Mouse (Mus musculus) gastrocnemius, adult 2 months (tissue): ENCODE measurements around the gene Polr2h. TPM values are rescaled to one million over a fixed set of nuclear protein-coding genes. Genes with fewer than 3 reads are reported as not detected.

Experiments used
- DNase-seq: peaks from one replicate; pipeline ENCODE4 v3.0.0; 2022
- H3K27ac ChIP-seq: fragments of 200-600 bp; 2 replicates; pipeline ENCODE4 v1.8.1; 2022; ENCODE audit warnings: mild to moderate bottlenecking
- H3K4me3 ChIP-seq: fragments of 200-600 bp; 2 replicates; pipeline ENCODE4 v1.8.1; 2022; ENCODE audit warnings: mild to moderate bottlenecking, moderate library complexity
- CTCF ChIP-seq: fragments of 200-600 bp; IDR thresholded peaks from 2 replicates; pipeline ENCODE4 v1.8.1; 2022; ENCODE audit warnings: antibody characterized with exemption, mild to moderate bottlenecking, moderate library complexity
- intact Hi-C: fragments of 180-260 bp; cut with DNase I; formaldehyde crosslinking; loops from one replicate; pipeline ENCODE4 v1.15.1; 2025
- total RNA-seq, 2 experiments: library from RNA; stranded (reverse); gene quantifications; 2 replicates each; pipeline ENCODE4 v1.2.3; 2021

The Polr2h gene
- total RNA-seq, 2 experiments from 2014 or later, result 7.6 to 9.2 TPM

DNA sequence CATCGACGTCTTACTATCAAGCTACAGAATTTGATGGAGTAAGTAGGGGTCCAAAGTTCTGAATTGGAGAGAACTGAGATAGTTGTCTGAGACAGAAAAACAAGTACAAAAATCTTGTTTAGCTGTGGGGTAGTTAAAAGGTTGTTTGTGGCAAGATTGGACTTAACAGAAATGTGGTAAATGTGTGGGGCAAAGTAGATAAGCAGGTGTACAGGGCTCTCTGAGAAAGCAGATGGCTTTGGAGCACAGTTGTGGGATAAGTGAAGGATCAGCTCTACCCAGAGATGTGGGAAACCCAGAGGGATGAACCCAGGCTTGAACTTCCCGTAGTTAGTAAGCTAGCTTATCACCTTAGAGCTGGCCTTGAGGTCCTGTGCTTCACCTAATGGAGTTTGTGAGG is 26.7 kb upstream of the Polr2h start:
- Histone ChIP-seq H3K4me3 (no peak overlapping the region), H3K27ac (no peak overlapping the region)
- intact Hi-C loops, result no loop called here
- DNase-seq, result no peak
- TF ChIP-seq CTCF, result no peak

DNA sequence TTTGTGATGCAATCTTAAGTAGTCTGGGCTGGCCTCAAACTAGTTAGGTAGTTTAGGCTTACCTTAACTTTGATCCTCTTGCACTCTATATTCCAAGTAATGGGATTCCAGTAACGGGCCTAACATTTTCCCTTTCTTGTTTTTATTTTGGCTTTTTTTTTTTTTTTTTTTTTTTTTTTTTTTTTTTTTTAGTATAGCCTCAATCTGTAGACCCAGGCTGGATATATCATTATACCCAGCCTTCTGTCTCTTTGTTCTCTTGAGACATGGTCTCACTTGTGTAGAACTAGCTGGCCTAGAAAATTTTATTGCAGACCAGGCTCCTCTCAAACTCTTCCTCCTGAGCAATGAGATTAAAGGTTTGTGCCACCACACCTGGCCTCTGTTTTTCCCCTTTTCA is 25.8 kb upstream of the Polr2h start:
- DNase-seq, result no peak
- no peak for TF ChIP-seq CTCF
- no peak overlapping the region for H3K4me3 ChIP-seq
- no peak overlapping the region for H3K27ac ChIP-seq
- intact Hi-C loops, result loop anchor here (2.0 kb wide), 1 partner anchor 13 kb away; no protein-coding TSS in a partner anchor

DNA sequence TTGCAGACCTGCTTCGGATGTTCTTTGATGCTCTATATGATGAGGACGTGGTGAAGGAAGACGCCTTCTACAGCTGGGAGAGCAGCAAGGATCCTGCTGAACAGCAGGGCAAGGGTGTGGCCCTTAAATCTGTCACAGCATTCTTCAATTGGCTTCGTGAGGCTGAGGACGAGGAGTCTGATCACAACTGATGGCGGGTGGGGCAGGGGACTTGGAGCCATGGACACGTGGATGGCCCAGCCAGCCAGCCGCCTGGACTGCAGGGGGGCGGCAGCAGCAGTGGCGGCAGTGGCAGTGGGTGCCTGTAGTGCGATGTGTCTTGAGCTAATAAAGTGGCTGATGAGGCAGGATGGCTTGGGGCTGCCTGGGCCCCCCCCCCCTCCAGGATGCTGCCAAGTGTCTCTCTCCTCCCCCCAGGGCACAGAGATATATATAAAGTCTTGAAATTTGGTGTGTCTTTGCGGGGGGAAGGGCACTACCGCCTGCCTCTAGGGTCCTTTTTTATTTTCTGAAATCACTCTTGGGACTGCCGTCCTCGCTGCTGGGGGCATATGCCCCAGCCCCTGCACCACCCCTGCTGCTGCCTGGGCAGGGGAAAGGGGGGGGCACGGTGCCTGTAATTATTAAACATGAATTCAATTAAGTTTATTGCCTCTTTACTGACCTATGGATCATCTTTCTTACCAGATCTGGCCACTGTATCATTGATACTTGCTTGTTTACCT is 25.1 kb upstream of the Polr2h start:
- no peak for TF ChIP-seq CTCF
- intact Hi-C loops, result loop anchor here (2.0 kb wide), 1 partner anchor 14 kb away; no protein-coding TSS in a partner anchor
- H3K4me3 ChIP-seq, result peak overlapping the region; percentile 75
- no peak for DNase-seq
- peak overlapping the region; percentile 95 for H3K27ac ChIP-seq

DNA sequence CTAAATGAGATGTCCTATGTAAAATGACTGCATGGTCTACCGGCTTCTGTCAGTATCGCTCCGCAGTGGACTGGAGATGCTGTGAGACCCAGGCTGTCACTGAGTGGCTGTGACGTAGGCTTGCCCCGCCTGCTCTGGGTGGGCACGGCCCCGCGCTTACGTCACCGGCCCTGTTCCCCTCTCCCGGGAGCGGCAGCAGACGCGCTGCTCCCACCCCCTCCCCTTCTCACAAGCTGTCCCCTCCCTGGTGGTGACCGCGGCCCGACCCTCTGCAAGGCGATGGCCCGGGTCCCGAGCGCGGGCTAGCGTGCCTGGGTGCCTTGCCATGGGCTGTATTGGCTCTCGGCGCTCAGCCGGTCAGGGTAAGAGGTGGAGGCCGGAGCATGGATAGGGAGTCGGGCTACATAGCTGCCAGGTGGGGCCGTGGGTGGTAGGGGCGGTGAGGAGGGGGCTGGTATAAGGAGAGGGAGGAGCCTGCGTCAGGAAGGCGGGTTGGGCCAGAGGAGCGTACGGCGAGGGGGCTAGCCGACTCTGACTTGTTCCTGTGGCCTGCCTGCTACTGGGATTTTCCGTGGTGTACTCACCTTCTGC is 24.3 kb upstream of the Polr2h start, which contains the start of gene Fam131a:
Fam131a (plus strand) TSS at position 131 of the 591 bp plus-strand sequence.
- intact Hi-C loops, result loop anchor here (2.0 kb wide), 1 partner anchor 14 kb away; no protein-coding TSS in a partner anchor
- H3K4me3 ChIP-seq, result peak within 1 kb of the TSS; percentile 75
- peak; percentile 94 for DNase-seq
- peak within 1 kb of the TSS; percentile 95 for H3K27ac ChIP-seq
- no peak for TF ChIP-seq CTCF

DNA sequence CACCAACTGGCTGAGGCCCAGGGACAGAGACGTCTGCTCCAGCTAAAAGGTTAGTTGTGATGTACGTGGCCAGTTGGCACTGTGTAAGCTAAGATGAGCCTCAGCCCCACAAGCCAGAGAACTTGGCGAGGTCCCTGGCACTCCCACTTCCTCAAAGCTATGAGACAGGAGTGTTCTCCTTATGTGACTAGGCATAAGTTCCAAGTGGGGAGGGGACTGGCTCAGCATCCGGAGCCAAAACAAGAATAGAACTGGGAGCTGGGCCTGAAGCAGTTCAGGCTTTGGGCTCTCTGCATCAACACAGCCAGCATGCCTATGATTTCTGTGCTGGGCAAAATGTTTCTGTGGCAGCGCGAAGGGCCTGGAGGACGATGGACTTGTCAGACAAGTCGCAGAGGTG is 22.7 kb upstream of the Polr2h start:
- intact Hi-C loops, result no loop called here
- DNase-seq, result peak; percentile 88
- Histone ChIP-seq H3K27ac (peak overlapping the region; percentile 95), H3K4me3 (peak overlapping the region; percentile 75)
- TF ChIP-seq CTCF, result no peak

DNA sequence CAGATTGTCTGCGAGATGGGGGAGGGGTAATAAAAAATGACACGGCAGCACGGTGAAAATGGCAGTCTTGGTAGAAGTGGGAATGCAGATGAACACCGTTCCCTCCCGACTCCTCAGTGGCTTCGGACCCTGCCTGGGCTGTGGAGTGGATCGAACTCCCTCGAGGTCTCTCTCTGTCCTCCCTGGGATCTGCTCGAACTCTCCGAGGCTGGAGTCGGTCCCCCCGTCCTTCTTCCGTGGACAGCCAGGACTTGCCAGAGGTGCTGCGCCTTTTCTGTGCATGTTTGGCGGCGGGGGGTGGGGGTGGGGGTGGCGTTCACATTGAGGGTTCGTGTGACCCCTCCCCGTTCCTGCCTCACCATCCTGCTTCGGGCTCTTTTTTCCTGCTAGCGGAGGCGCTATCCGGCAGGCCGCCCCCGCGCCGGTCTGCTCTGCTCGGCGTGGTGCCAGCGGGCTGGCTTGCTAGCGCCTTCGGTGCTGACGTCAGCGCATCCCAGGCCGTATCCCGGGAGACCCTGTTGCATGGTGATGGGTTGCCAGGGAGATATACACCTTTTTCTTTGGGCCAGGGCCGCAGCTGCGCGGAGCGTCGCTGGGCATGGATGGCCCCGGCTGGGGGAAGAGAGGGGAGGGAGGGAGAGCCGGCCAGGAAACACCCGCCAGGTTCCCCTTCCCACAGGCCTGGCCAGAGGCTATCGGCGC is 21.7 kb upstream of the Polr2h start:
- TF ChIP-seq CTCF, result no peak
- DNase-seq, result peak; percentile 90
- Histone ChIP-seq H3K27ac (peak overlapping the region; percentile 95), H3K4me3 (peak overlapping the region; percentile 75)
- intact Hi-C loops, result no loop called here

DNA sequence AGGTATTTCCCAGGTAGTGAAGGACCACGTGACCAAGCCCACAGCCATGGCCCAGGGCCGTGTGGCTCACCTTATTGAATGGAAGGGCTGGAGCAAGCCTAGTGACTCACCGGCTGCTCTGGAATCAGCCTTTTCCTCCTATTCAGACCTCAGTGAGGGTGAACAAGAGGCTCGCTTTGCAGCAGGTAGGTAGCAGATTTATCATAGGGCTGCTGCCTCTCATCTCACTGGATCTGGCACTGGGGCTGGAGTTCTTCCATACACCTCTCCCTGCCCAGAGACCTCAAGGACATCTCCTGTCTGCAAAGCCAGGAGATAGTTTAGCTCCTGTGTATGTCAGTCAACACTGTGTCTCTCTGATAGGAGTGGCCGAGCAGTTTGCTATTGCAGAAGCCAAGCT is 18.2 kb upstream of the Polr2h start:
- intact Hi-C loops, result no loop called here
- no peak for TF ChIP-seq CTCF
- DNase-seq, result no peak
- H3K27ac ChIP-seq, result no peak overlapping the region
- H3K4me3 ChIP-seq, result no peak overlapping the region

DNA sequence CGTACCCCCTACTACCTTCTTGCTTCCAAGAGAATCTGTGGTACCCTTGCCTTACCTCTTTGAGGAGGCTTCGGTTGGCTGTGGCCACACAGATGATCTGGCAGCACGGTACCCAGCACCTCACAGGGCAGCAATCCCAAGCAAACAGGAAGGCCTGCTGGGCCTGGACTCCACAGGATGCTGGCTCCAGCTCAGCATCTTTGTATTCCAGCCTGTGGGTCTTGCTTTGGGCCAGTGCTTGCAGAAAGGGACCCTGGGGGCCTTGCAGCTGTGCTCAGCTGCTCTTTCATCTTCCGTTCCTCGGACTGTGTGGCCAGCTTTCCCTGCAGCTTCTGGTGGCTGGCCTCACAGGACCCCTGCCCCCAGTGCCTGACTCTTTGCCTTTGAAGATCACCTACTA is 17.4 kb upstream of the Polr2h start:
- Histone ChIP-seq H3K4me3 (no peak overlapping the region), H3K27ac (no peak overlapping the region)
- TF ChIP-seq CTCF, result no peak
- intact Hi-C loops, result no loop called here
- DNase-seq, result no peak

DNA sequence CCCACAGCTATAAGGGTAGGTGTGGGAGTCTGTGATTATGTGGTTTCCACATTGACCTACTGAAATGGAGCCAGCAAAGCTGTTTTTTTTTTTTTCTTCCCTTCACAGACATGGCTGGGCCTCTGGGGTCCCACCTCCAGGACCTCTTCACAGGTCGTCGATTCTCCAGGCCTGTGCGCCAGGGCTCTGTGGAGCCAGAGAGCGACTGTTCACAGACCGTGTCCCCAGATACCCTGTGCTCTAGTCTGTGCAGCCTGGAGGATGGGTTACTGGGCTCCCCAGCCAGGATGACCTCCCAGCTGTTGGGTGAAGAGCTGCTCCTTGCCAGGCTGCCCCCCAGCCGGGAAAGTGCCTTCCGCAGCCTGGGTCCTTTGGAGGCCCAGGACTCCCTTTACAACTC is 16.1 kb upstream of the Polr2h start:
- DNase-seq, result no peak
- Histone ChIP-seq H3K27ac (no peak overlapping the region), H3K4me3 (no peak overlapping the region)
- no peak for TF ChIP-seq CTCF
- intact Hi-C loops, result no loop called here

DNA sequence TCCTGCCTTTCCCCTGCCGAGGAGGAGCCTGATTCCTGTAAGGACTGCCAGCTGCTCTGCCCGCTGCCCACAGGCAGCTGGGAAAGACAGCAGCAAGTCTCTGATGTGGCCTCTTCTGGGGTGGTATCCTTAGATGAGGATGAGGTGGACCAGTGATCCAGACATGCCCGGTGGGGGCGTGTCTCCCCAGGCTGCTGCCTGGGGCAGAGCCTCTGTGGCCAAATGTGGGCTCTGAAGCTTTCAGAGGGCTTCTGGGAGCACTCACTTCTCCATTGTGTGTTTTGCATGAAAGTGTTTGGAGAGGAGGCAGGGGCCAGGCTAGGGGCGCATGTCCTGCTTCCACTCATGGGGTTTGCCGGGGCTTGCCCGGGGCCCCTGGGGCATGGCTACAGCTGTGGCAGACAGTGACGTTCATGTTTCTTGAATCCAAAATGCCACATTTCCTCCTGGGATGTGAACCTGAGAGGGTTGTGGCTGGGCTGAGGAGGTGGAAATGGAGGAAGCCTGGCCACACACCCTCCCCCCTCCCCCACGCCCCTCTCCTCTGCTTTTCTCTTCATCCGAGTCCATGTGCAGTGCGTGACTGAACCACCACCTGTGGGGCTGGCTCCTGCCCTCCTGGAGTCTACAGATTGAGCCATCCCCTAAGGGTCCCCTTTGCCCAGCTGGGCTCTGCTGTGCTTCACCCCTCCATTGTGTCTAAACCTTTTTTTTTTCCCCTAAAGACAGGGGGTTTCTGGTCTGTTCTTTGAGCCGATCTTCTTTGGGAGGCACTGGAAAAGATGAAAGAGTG is 15.5 kb upstream of the Polr2h start:
- intact Hi-C loops, result no loop called here
- no peak for TF ChIP-seq CTCF
- DNase-seq, result no peak
- Histone ChIP-seq H3K4me3 (no peak overlapping the region), H3K27ac (no peak overlapping the region)

DNA sequence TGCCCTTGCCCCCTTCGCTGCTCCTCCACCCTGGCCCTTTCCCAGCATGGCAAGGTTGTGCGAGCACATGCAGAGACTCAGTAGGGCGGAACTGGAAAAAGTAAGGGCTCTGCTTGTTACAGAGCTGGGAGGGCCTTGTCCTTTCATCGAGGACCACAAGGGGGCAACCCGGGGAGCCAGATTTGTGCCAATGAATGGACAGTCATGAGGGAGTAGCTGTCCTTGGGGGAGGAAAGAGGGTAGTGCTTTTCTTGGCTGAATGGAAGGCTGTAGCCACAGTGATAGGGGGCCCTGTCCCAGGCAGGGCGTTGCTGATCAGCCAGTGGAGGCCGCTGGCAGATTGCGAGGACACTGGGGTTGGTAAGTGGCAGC is 15.0 kb upstream of the Polr2h start:
- Histone ChIP-seq H3K27ac (no peak overlapping the region), H3K4me3 (no peak overlapping the region)
- TF ChIP-seq CTCF, result peak; percentile 63
- peak; percentile 65 for DNase-seq
- intact Hi-C loops, result no loop called here

DNA sequence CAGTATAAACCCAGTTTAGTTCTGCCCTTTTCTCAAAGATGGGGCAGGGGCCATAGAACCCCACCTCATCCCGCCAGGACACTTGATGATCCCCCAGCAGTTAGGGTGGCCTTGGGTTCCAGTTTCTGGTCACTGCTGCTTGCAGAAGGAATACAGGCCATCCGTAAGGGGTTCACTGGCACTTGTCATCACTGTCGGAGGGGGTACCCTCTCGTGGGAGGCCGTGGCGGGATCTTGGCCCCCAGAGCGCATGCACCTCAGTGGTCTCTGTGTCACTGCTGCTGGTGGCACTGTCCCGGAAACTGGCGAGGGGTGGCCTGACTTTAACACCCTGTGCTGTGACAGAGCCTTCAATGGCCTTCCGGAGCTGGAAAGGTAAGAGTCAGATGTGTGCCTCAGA is 14.4 kb upstream of the Polr2h start:
- no peak for DNase-seq
- H3K27ac ChIP-seq, result no peak overlapping the region
- H3K4me3 ChIP-seq, result no peak overlapping the region
- no peak for TF ChIP-seq CTCF
- intact Hi-C loops, result no loop called here
